Mouse (Mus musculus) ES-E14 (cell line): ENCODE results near the gene Sv2b.

Experiments used
- CHD2 ChIP-seq: IDR thresholded peaks from 2 replicates; pipeline ENCODE4 v1.6.1; 2014; ENCODE audit warnings: mild to moderate bottlenecking, low read depth, low read length, inconsistent platforms
- HCFC1 ChIP-seq: IDR thresholded peaks from 2 replicates; pipeline ENCODE4 v1.6.1; 2012; ENCODE audit warnings: low read length, inconsistent platforms, borderline replicate concordance; ENCODE audit not compliant: insufficient read depth
- MAFK ChIP-seq: IDR thresholded peaks from 2 replicates; pipeline ENCODE4 v1.6.1; 2014; ENCODE audit warnings: mild to moderate bottlenecking, low read depth, low read length, inconsistent platforms; ENCODE audit not compliant: insufficient read depth
- ZC3H11A ChIP-seq: IDR thresholded peaks from 2 replicates; pipeline ENCODE4 v1.6.1; 2012; ENCODE audit warnings: low read depth, mild to moderate bottlenecking, inconsistent platforms, low read length, borderline replicate concordance
- ZNF384 ChIP-seq: IDR thresholded peaks from 2 replicates; pipeline ENCODE4 v1.6.1; 2012; ENCODE audit warnings: low read depth, low read length, inconsistent platforms

- TF ChIP-seq ZNF384 (no peak), ZC3H11A (no peak), CHD2 (no peak), HCFC1 (no peak), MAFK (no peak)
These were observed 228.9 kb downstream of the Sv2b start for GRCm38 (mm10) chr7:75080163-75080562.
